Mouse (Mus musculus): ENCODE measurements around the gene Osbpl7.

Osbpl7 gene

DNA sequence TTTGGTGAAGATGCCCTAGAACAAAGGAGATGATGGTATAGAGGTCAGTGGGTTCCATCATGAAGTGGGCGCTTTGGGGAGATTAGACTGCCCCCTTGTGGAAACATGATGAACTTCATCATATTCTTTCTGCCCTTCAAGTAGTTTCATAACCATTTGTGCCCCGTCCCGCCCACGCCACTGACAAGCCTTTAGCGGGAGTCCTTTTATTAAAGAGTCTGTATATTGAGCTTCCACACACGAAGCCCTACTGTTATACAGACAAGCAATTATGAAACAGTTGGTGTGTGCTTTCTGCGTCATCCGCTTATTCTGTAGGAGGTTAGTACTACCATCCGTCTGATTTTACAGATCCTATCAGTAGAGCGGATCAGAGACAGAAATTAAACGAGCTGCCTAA, 32.5 kb downstream of the Osbpl7 start:
- DNase-seq (ENCODE audit: low read depth, low spot score): peak; percentile 21

GRCm38 (mm10) chr11:97083401-97084140, 33.1 kb downstream of the Osbpl7 start:
- DNase-seq (ENCODE audit: low read depth, low spot score): no peak

- DNase-seq (ENCODE audit: low read depth, low spot score): no peak
Measured at GRCm38 (mm10) chr11:97084821-97085505, 34.5 kb downstream of the Osbpl7 start.

DNA sequence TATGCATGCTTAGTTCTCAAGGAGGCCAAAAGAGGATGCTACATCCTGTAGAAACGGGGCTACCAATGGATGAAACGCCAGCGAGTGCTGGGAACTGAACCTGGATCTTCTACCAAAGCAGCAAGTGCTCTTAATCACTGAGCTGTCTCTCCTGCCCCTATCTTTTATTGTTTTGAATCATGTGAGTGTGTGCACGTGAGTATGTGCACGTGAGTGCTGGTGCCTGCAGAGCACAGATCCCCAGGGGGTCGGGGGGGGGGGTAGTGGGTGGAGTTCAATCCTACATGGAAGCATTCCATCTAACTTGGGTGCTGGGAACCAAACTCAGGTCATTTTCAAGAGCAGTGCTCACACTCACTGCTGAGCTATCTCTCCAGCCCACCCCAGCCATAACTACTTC, 35.9 kb downstream of the Osbpl7 start:
- no peak for DNase-seq (ENCODE audit: low read depth, low spot score)

DNA sequence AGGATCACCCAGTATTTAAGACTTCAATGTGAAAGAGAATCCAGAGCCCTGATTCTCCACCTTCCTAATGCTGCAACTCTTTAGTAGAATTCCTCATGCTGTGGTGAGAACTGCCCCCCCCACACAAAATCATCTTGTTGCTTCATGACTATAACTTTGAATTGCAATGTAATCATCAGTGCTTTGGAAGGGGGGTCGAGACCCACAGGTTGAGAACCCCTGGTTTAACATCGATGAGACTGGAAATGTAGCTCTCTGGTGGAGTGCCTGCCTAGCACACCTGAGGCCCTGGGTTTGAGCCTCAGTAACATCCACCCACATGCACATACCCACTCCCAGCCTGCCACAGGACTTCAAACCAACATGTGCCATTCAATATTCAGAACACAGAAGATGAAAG, 44.2 kb downstream of the Osbpl7 start:
- no peak for DNase-seq (ENCODE audit: low read depth, low spot score)

GRCm38 (mm10) chr11:97098791-97099190, 48.4 kb downstream of the Osbpl7 start:
- no peak for DNase-seq (ENCODE audit: low read depth, low spot score)

- peak; percentile 15 for DNase-seq (ENCODE audit: low read depth, low spot score)
Measured at GRCm38 (mm10) chr11:97101722-97102121, 51.3 kb downstream of the Osbpl7 start.

DNA sequence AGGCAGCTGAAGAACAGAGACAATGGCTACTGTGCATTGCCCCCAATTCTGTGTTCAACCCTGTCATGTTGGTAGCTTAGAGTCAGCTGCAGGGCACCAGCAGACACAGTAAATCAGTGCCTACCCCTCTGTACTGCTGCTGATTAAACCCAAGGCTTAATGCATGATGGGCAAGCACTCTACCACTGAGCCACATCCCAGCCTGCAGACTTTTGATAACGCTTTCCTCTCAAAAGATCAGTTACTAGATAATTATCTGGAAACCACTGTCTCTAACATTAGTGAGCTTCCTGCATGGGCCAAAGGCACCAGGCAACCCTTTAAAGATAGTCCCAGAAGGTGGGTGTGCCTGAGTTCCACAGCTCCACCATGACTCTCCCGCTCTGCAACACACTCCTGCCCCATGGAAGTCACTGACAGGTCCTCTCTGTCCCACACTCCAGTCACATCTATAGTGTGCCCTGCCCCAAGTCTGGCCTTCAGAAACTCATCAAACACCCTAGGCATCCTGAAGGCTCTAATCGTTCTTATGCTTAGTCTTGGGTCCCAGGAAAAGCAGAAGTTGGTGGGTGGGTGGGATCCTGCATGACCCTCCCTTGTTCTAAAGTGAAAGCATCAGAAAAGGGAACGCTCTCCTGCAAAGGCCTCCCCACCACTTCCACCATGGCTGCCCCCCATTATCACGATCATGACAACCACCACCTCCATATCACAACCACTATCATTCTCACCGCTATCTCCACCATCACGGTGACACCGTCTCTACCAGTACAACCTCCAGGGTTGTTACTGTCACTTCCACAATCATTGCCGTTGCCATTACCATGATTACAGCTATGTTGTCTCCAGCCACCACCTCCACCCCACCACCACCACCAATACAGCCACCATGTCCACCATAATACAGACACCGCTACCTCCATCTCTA, 53.0 kb downstream of the Osbpl7 start:
- no peak for DNase-seq (ENCODE audit: low read depth, low spot score)

- no peak for DNase-seq (ENCODE audit: low read depth, low spot score)
Measured at GRCm38 (mm10) chr11:97104091-97104483, 53.7 kb downstream of the Osbpl7 start.

GRCm38 (mm10) chr11:97108976-97109375, 58.5 kb downstream of the Osbpl7 start:
- no peak for DNase-seq (ENCODE audit: low read depth, low spot score)

DNA sequence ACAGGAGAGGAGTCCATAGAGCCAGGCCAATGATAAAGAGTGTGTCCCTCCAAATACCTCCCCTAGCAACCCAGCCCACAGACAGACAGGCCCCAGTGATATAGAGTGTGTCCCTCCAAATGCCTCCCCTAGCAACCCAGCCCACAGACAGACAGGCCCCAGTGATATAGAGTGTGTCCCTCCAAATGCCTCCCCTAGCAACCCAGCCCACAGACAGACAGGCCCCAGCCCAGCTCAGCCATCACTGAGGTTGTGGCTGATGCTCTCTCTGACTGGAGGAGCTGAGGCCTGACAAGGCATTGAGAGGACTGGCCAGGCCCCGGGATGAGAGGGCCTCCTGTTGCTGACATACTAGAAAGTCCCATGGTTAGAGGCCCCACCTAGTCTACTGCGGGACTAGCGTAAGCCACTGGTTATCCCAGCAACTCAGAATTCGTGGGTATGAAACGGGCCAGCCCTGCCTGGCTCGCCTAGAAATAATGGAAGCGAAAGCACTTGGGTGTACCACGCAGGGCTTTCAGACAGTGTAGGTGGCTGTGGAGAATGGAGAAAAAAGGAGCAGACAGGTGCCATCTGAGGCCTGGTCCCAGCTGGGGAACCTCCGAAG, 62.2 kb downstream of the Osbpl7 start:
- DNase-seq (ENCODE audit: low read depth, low spot score): no peak

DNA sequence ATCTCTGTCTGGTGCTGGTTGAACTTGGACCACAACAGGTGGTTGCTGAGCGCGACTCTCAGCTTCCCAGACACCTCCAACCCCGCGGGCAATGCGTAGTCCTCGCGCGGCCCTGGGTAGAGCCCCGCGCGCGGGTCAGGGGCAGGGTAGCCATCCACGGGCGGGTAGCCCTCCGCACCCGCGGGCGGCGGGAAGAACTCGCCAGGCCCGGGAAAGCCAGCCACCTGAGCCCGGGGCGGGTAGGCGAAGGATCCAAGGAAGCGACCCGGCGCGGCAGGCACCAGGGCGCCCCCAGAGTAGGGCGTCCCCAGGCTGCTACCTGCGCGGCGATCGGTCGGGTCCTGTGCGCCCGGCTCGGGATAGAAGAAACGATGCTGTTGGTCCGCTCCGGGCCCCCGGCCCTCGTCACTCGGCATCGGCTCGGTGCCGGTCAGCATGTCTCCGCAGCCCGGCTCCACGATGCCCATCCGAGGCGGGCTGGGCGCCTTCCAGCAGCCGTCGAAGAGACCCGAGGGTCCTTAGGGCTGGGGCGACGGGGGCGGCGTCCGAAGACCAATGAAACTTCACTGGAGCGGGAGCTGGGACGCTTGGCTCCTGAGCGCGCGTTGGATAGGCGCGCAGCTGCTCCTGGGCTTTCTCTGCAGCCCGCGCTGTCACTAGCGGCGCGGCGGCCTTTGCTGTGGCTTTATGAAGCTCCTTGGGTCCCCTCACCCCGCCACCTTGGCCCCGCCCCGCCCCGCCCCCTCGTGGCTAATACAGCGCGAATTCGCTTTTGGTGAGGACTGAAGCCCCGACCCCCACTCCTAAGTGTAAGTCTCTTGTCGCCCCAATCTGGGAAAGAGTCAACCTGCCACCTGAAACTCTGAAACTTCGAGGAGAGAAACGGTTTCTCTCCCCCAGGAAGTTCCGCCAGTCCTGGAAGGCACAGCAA, 64.5 kb downstream of the Osbpl7 start, which contains the start of gene Tbx21:
Gene Tbx21 (minus strand): TSS at position 661 of the 931 bp plus-strand sequence.
- DNase-seq (ENCODE audit: low read depth, low spot score): no peak

GRCm38 (mm10) chr11:97115797-97116196, 65.4 kb downstream of the Osbpl7 start:
- no peak for DNase-seq (ENCODE audit: low read depth, low spot score)
